Mouse (Mus musculus): ENCODE measurements around the gene Cacng2.

- TF ChIP-seq CTCF (IDR thresholded peaks at IDR 0.05) (no peak), EP300 (IDR thresholded peaks at IDR 0.05) (no peak)
Measured at GRCm38 (mm10) chr15:78050682-78051081, 69.1 kb downstream of the Cacng2 start.
